Mouse (Mus musculus) neural tube, embryonic 13.5 days (tissue): ENCODE data around the gene Slpi. TPM values are rescaled to one million over a fixed set of nuclear protein-coding genes. Genes with fewer than 3 reads are reported as not detected.
A peak's percentile ranks its signal among the peaks of the same experiment; 100 is the strongest.

Experiments
- ATAC-seq: fragments of 200-750 bp; cut with Nextera tagmentation; 2 replicates; pipeline ENCODE4 v1.8.0; 2017; ENCODE audit warnings: low read depth, mild to moderate bottlenecking, moderate TSS enrichment, moderate library complexity
- H3K27ac ChIP-seq: fragments of 300-500 bp; sonication (generic); replicated peaks from 2 replicates; pipeline ENCODE4 v1.5.1; 2015; ENCODE audit warnings: moderate library complexity, mild to moderate bottlenecking, inconsistent platforms
- H3K27me3 ChIP-seq: fragments of 300-500 bp; sonication (generic); 2 replicates; pipeline ENCODE4 v1.6.1; 2015; ENCODE audit warnings: mild to moderate bottlenecking, inconsistent platforms
- H3K36me3 ChIP-seq: fragments of 300-500 bp; sonication (generic); 2 replicates; pipeline ENCODE4 v1.6.1; 2015; ENCODE audit warnings: mild to moderate bottlenecking, inconsistent platforms
- H3K4me1 ChIP-seq: fragments of 300-500 bp; sonication (generic); replicated peaks from 2 replicates; pipeline ENCODE4 v1.6.1; 2015; ENCODE audit warnings: inconsistent platforms
- H3K4me2 ChIP-seq: fragments of 300-500 bp; sonication (generic); 2 replicates; pipeline ENCODE4 v1.6.1; 2015; ENCODE audit warnings: inconsistent platforms, mild to moderate bottlenecking, moderate library complexity
- H3K4me3 ChIP-seq: fragments of 300-500 bp; sonication (generic); 2 replicates; pipeline ENCODE4 v1.5.1; 2015; ENCODE audit warnings: mild to moderate bottlenecking, inconsistent platforms
- H3K9ac ChIP-seq: fragments of 300-500 bp; sonication (generic); 2 replicates; pipeline ENCODE4 v1.6.1; 2015; ENCODE audit warnings: moderate library complexity, mild to moderate bottlenecking, inconsistent platforms
- H3K9me3 ChIP-seq: fragments of 300-500 bp; sonication (generic); 2 replicates; pipeline ENCODE4 v1.6.1; 2016; ENCODE audit warnings: inconsistent platforms
- WGBS: fragments of 180-500 bp; shearing (Covaris S2); methylation state at CpG from one replicate; pipeline ENCODE4 v1.1.7; 2015; 5-methylcytosine and 5-hydroxymethylcytosine counted together
- polyA plus RNA-seq: library from polyadenylated mRNA; unstranded; fragments of >200 nt; fragmentation: Nextera tagmentation; extraction: Ambion mirVana; gene quantifications from 2 replicates; pipeline ENCODE4 v1.2.1, GENCODE M21; 2015

Gene Slpi
- polyA plus RNA-seq, result 0.75 TPM in 1 of 2 replicates, not detected in the other

DNA sequence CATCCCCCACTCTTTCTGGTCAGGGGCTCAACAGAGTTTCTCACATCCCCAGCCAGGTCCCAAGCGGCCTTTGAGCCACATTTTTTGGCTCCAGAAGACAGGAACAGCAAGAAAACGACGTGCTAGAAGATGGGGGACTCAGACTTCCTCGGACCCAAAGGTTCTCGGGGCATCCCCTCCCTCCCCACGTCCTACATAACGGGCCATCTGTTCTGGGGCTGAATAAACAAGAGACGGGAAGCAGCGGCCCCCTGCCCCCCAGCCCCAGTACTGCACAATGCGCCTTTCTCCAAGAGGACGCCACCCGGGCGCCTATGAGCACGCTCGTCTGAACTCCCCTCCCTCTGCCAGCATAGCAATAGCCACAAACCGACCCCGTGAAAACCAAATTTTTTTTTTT, at the start of gene Slpi:
TSS of gene Slpi (minus strand) at position 76 of the 400 bp plus-strand sequence.
- peak; percentile 68 for ATAC-seq
- peak within 1 kb of the TSS; percentile 69 for H3K4me2 ChIP-seq
- peak within 1 kb of the TSS; percentile 70 for H3K27ac ChIP-seq
- under 1% methylated on average over 17 of the region's 17 CpGs for WGBS
- no peaks in the 10 kb centered on the region for H3K36me3 ChIP-seq
- H3K9ac ChIP-seq, result peak within 1 kb of the TSS; percentile 69
- no peaks in the 10 kb centered on the region for H3K9me3 ChIP-seq
- H3K4me1 ChIP-seq, result peaks cover 40% of the 10 kb centered on the region
- H3K4me3 ChIP-seq, result peak within 1 kb of the TSS; percentile 47
- H3K27me3 ChIP-seq, result peaks cover 50% of the 10 kb centered on the region

GRCm38 (mm10) chr2:164438257-164438656, 49.4 kb upstream of the Slpi start:
- 57% methylated on average over 8 of the region's 8 CpGs for WGBS
- no peak overlapping the region for H3K27ac ChIP-seq
- no peaks in the 10 kb centered on the region for H3K36me3 ChIP-seq
- no peak overlapping the region for H3K9ac ChIP-seq
- peaks cover 22% of the 10 kb centered on the region for H3K27me3 ChIP-seq
- no peak for ATAC-seq
- H3K9me3 ChIP-seq, result no peaks in the 10 kb centered on the region
- no peak overlapping the region for H3K4me3 ChIP-seq
- peaks cover 20% of the 10 kb centered on the region for H3K4me1 ChIP-seq
- H3K4me2 ChIP-seq, result no peak overlapping the region

- H3K4me1 ChIP-seq, result peaks cover 18% of the 10 kb centered on the region
- H3K9ac ChIP-seq, result no peak overlapping the region
- no peaks in the 10 kb centered on the region for H3K36me3 ChIP-seq
- H3K4me2 ChIP-seq, result no peak overlapping the region
- WGBS, result 70% methylated on average over 6 of the region's 6 CpGs
- peaks cover 22% of the 10 kb centered on the region for H3K27me3 ChIP-seq
- H3K9me3 ChIP-seq, result no peaks in the 10 kb centered on the region
- no peak for ATAC-seq
- no peak overlapping the region for H3K4me3 ChIP-seq
- H3K27ac ChIP-seq, result no peak overlapping the region
Observed at GRCm38 (mm10) chr2:164437710-164438109, 48.8 kb upstream of the Slpi start.

DNA sequence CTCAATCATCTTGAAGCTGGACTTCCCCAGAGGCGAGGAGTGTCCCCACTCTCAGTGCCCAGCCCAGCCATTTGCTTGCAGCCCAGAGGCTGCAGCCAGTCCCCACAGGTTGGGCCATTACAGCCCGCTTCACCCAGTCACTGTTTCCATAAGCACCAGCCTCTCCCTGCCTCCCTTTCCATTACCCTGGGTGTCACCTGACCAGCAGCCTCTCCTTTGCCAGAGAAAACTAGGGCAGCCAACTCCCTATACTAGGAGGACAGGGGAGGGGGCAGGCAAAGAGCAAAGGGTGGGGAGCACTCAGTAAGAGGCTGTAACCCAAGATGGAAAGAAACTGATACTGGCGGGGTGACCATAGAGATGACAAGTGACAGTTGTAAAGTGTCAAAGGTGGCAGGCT, 48.1 kb upstream of the Slpi start:
- ATAC-seq, result no peak
- no peak overlapping the region for H3K27ac ChIP-seq
- H3K4me3 ChIP-seq, result no peak overlapping the region
- H3K9ac ChIP-seq, result no peak overlapping the region
- peaks cover 15% of the 10 kb centered on the region for H3K27me3 ChIP-seq
- H3K9me3 ChIP-seq, result no peaks in the 10 kb centered on the region
- no peaks in the 10 kb centered on the region for H3K36me3 ChIP-seq
- WGBS, result 55% methylated on average over 3 of the region's 3 CpGs
- H3K4me2 ChIP-seq, result no peak overlapping the region
- peaks cover 15% of the 10 kb centered on the region; the same call in 1 of the 2 replicates for H3K4me1 ChIP-seq

GRCm38 (mm10) chr2:164436215-164436913, 47.5 kb upstream of the Slpi start:
- no peak overlapping the region for H3K9ac ChIP-seq

GRCm38 (mm10) chr2:164435216-164436090, 46.6 kb upstream of the Slpi start:
- 45% methylated on average over 5 of the region's 5 CpGs for WGBS

More at GRCm38 (mm10) chr2:164436215-164436913, 47.5 kb upstream of the Slpi start:
- H3K4me2 ChIP-seq, result no peak overlapping the region
- 27% methylated on average over 8 of the region's 8 CpGs for WGBS
- no peak overlapping the region for H3K4me3 ChIP-seq
- no peaks in the 10 kb centered on the region for H3K9me3 ChIP-seq
- H3K27me3 ChIP-seq, result peaks cover 9% of the 10 kb centered on the region
- H3K27ac ChIP-seq, result no peak overlapping the region
- ATAC-seq, result no peak
- H3K36me3 ChIP-seq, result no peaks in the 10 kb centered on the region
- H3K4me1 ChIP-seq, result peaks cover 10% of the 10 kb centered on the region; the same call in 1 of the 2 replicates

GRCm38 (mm10) chr2:164434681-164435080, 45.8 kb upstream of the Slpi start:
- peaks cover 7% of the 10 kb centered on the region; the same call in 1 of the 2 replicates for H3K4me1 ChIP-seq
- no peak overlapping the region for H3K4me2 ChIP-seq
- H3K9ac ChIP-seq, result no peak overlapping the region
- no peak for ATAC-seq
- peaks cover 10% of the 10 kb centered on the region; the same call in 1 of the 2 replicates for H3K27me3 ChIP-seq
- H3K4me3 ChIP-seq, result no peak overlapping the region
- WGBS, result 65% methylated on average over 3 of the region's 3 CpGs
- no peaks in the 10 kb centered on the region for H3K9me3 ChIP-seq
- H3K36me3 ChIP-seq, result no peaks in the 10 kb centered on the region
- H3K27ac ChIP-seq, result no peak overlapping the region

More at GRCm38 (mm10) chr2:164435216-164436090, 46.6 kb upstream of the Slpi start:
- no peak overlapping the region for H3K27ac ChIP-seq
- no peaks in the 10 kb centered on the region for H3K36me3 ChIP-seq
- H3K9me3 ChIP-seq, result no peaks in the 10 kb centered on the region
- peaks cover 4% of the 10 kb centered on the region; the same call in 1 of the 2 replicates for H3K27me3 ChIP-seq
- H3K9ac ChIP-seq, result no peak overlapping the region
- H3K4me2 ChIP-seq, result no peak overlapping the region
- no peak overlapping the region for H3K4me3 ChIP-seq
- peaks cover 7% of the 10 kb centered on the region; the same call in 1 of the 2 replicates for H3K4me1 ChIP-seq
- no peak for ATAC-seq

GRCm38 (mm10) chr2:164433278-164433895, 44.5 kb upstream of the Slpi start:
- no peak for ATAC-seq

GRCm38 (mm10) chr2:164432541-164433191, 43.8 kb upstream of the Slpi start:
- no peaks in the 10 kb centered on the region for H3K9me3 ChIP-seq
- H3K4me3 ChIP-seq, result no peak overlapping the region

More at GRCm38 (mm10) chr2:164433278-164433895, 44.5 kb upstream of the Slpi start:
- Histone ChIP-seq H3K27me3 (peaks cover 14% of the 10 kb centered on the region; the same call in 1 of the 2 replicates), H3K36me3 (no peaks in the 10 kb centered on the region), H3K4me2 (no peak overlapping the region), H3K27ac (no peak overlapping the region), H3K9ac (no peak overlapping the region), H3K4me3 (no peak overlapping the region), H3K9me3 (no peaks in the 10 kb centered on the region), H3K4me1 (peaks cover 7% of the 10 kb centered on the region; the same call in 1 of the 2 replicates)
- WGBS, result 90% methylated on average over 9 of the region's 9 CpGs

DNA sequence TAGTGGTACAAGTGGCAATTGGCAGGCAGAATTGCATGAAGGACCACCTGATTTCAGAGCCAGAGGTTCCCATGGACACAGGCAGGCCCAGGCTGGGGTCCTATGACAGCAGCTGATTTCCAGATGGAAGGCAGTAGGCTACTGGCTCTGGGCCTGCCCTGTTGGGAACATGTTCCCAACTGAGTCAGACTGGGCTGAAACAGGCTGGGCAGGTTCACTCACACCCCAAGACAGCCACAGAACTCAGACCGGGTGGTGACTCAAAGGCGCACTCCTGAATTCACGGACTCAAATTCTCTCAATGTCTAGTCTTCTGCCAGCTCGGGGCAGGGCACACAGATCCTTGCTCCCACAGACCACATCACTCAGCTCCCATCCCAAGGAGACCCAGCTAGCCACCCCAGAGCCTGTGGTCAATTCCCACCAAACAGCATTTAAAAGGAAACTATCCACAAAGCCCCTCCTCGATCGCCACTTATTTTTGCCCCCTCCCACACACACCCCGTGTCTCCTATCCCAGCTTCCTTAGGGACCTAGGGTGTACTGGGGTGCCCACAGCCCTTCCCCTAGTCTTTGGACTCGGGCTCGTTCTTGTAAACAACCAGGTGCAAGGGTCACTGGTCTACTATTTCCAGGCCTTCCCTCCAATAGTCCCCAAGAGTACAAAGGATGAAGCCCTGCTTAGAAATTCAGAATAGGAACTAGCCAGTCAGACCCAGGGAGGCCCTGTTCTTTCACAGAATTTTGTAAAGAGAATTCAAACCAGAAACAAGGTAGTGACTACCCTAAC, 43.0 kb upstream of the Slpi start:
- WGBS, result 73% methylated on average over 9 of the region's 9 CpGs
- ATAC-seq, result no peak
- Histone ChIP-seq H3K4me1 (peaks cover 7% of the 10 kb centered on the region; the same call in 1 of the 2 replicates), H3K27ac (no peak overlapping the region), H3K27me3 (peaks cover 14% of the 10 kb centered on the region; the same call in 1 of the 2 replicates), H3K9ac (no peak overlapping the region), H3K4me2 (no peak overlapping the region), H3K36me3 (no peaks in the 10 kb centered on the region), H3K4me3 (no peak overlapping the region), H3K9me3 (no peaks in the 10 kb centered on the region)

More at GRCm38 (mm10) chr2:164432541-164433191, 43.8 kb upstream of the Slpi start:
- Histone ChIP-seq H3K4me1 (peaks cover 7% of the 10 kb centered on the region; the same call in 1 of the 2 replicates), H3K27me3 (peaks cover 14% of the 10 kb centered on the region; the same call in 1 of the 2 replicates), H3K9ac (0 out of 2 replicates have a peak overlapping the region, but pooled peaks have one; percentile 17), H3K36me3 (no peaks in the 10 kb centered on the region), H3K27ac (no peak overlapping the region), H3K4me2 (no peak overlapping the region)
- WGBS, result 38% methylated on average over 22 of the region's 22 CpGs
- ATAC-seq, result no peak
